Mouse (Mus musculus) c-Kit-positive CD71-positive TER-119-negative erythroid progenitor cells, embryonic 14.5 days (primary cell): Measurements from ENCODE around the gene Adsl.

Source experiments
- DNase-seq: peaks from one replicate; pipeline ENCODE4 v3.0.0-alpha.2; 2013; ENCODE audit warnings: low read depth

The Adsl gene

GRCm38 (mm10) chr15:80941468-80942040 is 6.7 kb upstream of the Adsl start:
- no peak for DNase-seq

DNA sequence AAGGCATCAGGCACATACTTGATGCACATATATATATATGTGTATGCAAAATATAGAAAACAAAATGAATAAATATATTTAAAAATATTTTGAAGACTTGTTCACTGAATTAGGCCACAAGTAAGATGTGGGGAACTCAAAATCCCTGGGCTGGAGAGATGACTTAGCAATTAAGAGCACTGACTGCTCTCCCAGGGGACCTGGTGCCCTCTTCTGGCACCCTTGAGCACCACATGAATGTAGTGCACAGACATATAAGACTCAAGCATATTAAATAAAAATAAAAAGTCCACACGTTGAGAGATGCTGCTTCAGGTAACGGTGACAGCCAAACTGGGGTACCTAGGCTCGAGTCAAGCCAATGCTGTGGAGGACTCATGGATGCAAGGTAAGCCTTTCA is 2.4 kb upstream of the Adsl start:
- DNase-seq, result peak; percentile 56

GRCm38 (mm10) chr15:80949431-80949830 is 1.1 kb downstream of the Adsl start:
- no peak for DNase-seq

DNA sequence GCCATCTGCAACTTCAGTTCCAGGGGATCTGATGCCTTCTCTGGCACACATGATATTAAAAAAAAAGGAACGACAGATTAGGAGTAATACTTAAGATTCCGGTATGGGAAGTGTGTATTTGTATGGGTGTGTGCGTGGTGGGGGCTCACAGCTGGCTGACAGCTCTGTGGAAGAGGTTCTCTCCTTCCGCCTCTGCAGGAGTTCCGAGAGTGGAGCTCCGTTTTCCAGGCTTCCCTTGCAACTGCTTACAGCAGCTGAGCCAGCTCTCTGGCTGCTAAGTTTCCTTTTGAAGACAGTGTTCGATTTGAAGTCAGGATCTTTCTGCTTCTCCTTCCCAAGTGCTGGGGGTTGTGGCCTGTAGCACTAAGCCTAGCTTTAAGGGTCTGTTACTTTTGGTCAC is 1.8 kb downstream of the Adsl start:
- DNase-seq, result no peak

- no peak for DNase-seq
These were observed 5.7 kb downstream of the Adsl start for GRCm38 (mm10) chr15:80953971-80954370.

DNA sequence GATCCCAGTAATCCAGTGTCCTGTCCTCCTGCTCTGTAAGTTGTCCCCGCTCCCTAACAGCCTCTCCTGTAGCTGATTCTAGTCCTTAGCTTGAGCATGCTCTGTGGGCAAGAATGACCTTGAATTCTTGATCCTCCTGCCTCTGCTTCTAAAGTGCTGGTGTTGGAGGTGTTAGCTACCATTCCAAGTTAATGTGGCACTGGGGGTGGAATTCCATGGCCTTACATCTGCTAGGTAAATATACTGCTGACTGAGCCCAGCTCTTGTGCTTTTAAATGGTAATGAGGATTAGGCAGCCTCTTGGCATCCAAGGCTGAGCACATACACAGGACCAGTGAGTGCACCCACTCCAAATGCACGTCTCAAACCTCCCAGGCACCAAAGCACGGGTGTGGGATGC is 6.6 kb downstream of the Adsl start:
- no peak for DNase-seq

DNA sequence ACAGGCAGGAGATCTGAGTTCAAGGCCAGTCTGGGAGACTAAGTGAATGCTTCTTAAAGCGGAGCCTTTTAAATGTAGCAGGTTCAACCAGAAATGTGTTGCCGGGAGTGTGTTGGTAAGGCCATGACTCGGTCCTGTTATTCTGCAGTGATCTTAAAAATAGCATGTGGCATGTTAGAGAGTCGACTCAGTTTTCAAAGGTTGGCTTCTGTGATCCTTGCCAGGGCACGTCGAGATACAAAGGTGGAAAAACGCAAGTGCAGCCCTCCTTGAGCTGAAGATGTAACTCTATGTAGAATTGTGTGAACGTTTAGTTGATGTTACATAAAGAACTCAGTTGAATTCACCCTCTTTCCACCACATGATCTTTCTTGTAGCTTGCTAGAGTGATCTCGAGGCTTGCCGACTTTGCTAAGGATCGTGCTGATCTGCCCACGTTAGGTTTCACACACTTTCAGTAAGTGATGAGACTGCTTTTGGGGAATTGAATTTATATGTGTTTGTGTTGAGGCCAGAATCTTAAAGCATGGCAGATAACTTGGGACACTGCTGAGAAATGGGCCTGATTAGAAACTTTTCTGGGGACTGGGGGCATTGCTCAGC is 7.6 kb downstream of the Adsl start:
- DNase-seq, result no peak

DNA sequence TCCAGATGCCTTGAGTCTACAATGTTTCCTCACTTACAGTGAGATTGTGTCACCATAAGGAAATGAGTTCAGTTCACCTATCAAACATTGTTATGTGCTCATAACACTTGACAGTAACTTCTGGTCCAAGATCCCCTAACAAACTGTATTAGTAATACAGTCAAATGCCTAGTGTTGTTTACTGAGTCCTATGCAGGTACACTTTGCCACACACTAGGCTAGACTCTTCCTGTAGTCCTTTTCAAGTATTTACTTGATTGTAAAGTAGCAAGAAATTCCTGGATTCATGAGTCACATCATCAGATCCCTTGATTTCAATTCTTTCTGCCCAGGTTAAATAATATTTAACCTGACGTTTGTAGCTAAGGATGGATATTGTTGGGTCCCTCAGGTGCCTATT is 21.1 kb downstream of the Adsl start:
- no peak for DNase-seq

DNA sequence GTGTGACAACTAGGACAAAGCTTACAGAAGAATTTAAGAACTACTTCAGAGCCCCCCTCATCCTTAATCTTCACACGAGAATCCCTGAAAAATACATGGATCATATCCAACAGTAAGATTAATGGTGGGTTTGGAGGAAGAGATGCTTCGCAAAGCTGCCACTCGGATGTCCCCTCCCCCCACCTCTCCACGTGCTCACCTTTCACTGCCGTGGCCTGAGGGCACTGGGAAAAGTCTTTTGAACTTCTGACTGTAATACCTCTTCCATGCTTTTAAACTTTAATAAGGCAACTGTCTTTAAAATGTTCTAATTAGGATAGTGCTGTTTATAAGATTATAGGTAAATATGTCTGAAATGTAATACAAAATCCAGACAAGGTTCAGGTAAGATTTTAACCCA is 26.0 kb downstream of the Adsl start:
- DNase-seq, result no peak

DNA sequence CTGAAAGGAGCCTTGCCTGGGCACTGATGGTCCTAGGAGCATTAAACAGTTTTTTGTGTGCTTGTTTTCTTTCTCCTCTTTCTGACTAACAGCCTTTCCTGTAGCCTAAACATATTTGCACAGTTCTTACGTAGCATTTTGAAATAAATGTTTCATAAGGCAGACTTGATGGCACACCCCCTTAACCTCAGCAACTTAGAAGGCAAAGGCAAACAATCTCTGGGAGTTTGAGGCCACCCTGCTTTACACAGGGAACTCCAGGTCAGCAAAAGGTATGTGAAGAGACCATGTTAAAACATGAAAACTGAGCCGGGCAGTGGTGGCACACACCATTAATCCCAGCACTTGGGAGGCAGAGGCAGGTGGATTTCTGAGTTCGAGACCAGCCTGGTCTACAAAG is 27.4 kb downstream of the Adsl start:
- DNase-seq, result no peak

GRCm38 (mm10) chr15:80977620-80978334 is 29.5 kb downstream of the Adsl start, which contains the start of gene Sgsm3:
Sgsm3 (plus strand) TSS chr15:80977765.
- DNase-seq, result peak; percentile 67

- no peak for DNase-seq
These were observed 31.3 kb downstream of the Adsl start for GRCm38 (mm10) chr15:80979611-80980010.

DNA sequence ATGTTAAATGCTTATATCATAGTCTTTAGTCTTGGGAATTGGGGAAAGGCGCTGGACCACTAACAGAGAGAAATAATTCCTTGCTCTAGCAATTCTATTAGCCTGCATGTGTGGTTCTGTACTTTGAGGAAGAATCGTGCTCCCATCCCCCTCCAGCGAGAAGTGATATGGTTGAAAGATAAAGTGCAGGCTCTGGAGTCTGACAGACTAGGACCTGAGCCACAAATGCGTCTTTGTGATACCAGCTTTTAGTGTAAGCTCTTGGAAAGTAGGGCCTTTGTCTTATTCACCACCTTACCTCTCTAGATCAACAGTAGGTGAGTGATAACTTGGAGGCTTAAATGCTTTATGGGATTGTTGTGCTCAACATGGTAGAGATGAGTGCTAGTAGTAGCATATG is 32.9 kb downstream of the Adsl start:
- DNase-seq, result peak; percentile 52

GRCm38 (mm10) chr15:80983264-80983663 is 35.0 kb downstream of the Adsl start:
- no peak for DNase-seq

DNA sequence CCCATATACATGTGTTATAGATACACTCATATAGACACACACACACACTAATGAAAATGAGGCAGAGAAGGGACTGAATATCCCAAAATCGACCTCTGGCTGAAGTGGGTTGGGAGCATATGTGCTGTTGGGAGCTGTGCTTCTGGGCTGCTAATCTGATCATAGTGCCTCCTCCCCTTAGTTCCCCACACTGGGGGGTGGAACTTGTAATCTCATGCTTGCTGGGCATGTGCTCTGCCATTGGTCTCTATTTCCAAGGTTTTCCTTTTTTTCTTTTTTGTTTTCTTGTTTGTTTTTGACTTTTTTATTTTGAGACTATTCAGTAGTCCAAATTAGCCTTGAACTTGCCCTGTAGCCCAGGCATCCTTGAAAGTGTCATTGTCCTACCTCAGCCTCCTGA is 40.0 kb downstream of the Adsl start:
- no peak for DNase-seq

GRCm38 (mm10) chr15:80989712-80990111 is 41.4 kb downstream of the Adsl start:
- no peak for DNase-seq

- DNase-seq, result no peak
These were observed 46.7 kb downstream of the Adsl start for GRCm38 (mm10) chr15:80994959-80995358.

DNA sequence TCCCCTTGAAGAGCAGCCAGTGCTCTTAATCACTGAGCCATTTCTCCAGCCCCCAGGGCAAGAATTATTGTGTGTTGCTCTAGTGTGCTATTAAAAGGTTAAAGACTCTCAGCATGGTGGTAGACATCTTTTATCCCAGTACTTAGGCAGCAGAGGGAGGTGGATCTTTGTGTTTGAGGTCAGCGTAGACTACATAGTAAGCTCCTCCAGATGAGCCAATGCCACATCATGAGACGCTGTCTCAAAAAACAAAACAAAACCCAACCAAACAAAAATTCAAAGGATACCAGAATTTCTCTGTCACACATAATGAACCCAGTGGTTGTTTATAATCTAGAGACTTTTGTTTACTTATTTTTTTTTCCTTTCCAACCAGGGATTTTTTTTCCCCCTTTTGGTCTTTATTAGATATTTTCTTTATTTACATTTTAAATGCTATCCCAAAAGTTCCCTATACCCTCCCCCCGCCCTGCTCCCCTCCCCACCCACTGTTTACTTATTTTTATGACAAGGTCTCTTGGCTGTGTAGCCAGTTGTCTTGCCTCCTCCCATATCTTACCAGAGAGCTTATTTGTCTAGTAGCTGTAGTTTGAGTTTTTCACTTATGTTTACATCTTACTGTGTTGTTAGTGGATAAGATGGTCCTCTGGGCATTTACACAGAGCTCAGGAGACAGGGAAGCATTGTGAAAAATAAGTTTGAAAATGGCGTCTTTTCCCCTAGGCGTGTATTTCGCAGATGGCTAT is 48.0 kb downstream of the Adsl start:
- no peak for DNase-seq

GRCm38 (mm10) chr15:80997077-80997476 is 48.8 kb downstream of the Adsl start:
- DNase-seq, result no peak

GRCm38 (mm10) chr15:81000419-81001138 is 52.3 kb downstream of the Adsl start:
- no peak for DNase-seq

DNA sequence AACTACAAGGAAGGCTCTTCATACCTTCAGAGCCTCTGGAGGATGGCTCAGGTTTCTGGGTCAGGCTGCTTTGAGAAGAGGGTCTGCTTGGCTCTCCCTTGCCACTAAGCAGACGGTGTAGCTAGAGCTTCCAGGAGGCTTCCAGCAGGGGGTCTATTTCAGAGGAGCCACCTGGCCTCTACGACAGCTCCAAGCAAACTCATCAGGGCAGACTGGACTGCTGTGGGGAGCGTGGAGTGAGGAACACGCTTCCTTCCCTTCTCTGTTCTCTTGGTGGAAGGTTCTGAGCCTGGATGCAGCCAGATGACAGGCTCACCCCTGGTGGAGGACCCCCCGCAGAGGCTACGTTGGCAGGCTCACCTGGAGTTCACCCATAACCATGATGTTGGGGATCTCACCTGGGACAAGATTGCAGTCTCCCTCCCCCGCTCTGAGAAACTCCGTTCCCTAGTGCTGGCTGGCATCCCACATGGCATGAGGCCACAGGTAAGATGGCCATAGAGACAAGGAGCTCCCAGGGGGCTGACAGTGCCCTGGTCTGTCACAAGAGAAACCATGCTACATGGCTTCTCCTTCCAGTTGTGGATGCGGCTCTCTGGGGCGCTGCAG is 57.9 kb downstream of the Adsl start:
- DNase-seq, result no peak

DNA sequence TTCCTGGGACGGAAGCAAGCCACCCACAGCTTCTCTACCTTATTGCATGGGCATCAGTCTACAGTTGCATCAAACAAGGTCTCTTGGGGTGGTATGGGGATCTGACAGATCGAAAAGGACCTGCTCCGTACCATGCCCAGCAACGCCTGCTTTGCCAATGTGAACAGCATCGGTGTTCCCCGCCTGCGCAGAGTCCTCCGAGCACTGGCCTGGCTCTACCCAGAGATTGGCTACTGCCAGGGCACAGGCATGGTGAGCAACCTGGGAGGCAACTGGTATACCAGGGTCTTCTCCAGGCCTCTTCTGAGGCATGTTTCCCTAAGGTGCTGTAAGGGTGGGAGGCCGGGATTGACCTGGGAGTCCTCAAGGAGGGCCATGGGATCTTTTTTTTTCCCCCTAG is 59.0 kb downstream of the Adsl start:
- DNase-seq, result no peak
